Mouse (Mus musculus): ENCODE measurements around the gene Gm20696.

Gene Gm20696

GRCm38 (mm10) chr6:99446801-99447415 lies 219.7 kb downstream of the Gm20696 start:
- DNase-seq (ENCODE audit: low read depth in 1 of 2, low spot score in 2 of 2) = no peak

DNA sequence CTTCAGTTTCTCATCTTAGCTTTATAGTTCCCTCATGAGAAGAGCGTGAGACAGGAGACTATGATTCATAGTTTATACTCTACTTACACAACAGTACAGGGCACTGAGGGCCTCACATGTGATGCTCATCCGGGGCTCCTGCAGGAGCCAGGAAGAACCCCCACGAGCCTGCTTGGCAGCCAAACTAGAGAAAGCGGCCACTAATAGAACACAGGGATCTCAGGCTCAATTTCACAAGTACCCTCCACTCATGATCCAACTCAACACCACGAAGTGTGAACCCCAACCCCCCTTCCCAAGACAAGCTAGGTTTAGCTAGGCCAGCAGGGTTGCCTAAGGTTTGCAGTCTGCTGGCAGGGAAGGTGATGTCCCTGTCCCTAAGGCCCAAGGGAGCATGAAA lies 223.1 kb downstream of the Gm20696 start:
- peak in 1 of 2 experiments; percentile 15 for DNase-seq (ENCODE audit: low read depth in 1 of 2, low spot score in 2 of 2)

GRCm38 (mm10) chr6:99441100-99441499 lies 225.5 kb downstream of the Gm20696 start:
- no peak for DNase-seq (ENCODE audit: low read depth in 1 of 2, low spot score in 2 of 2)

DNA sequence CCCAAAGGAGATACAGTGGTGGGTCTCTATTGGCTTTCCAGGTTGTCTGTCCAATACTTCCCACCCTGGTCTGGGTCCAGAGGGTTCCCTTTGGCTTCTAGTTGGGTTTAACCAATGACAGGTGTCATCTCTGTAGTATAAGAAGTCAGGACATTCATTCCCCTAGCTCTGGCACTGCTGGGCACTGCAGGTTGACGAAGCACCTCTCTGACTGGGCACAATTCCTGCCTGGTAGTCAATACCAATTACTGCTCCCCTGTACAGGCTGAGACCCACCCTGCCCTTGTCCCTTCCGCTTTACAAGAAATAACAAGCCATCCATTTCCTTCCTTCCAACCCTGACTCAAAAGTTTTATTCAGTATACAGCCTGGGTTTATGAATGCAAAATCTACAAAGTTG lies 226.0 kb downstream of the Gm20696 start:
- no peak for DNase-seq (ENCODE audit: low read depth in 1 of 2, low spot score in 2 of 2)

- DNase-seq (ENCODE audit: low read depth in 1 of 2, low spot score in 2 of 2) = peak; percentile 38 to 45
Measured at GRCm38 (mm10) chr6:99439878-99440361, 226.7 kb downstream of the Gm20696 start.

DNA sequence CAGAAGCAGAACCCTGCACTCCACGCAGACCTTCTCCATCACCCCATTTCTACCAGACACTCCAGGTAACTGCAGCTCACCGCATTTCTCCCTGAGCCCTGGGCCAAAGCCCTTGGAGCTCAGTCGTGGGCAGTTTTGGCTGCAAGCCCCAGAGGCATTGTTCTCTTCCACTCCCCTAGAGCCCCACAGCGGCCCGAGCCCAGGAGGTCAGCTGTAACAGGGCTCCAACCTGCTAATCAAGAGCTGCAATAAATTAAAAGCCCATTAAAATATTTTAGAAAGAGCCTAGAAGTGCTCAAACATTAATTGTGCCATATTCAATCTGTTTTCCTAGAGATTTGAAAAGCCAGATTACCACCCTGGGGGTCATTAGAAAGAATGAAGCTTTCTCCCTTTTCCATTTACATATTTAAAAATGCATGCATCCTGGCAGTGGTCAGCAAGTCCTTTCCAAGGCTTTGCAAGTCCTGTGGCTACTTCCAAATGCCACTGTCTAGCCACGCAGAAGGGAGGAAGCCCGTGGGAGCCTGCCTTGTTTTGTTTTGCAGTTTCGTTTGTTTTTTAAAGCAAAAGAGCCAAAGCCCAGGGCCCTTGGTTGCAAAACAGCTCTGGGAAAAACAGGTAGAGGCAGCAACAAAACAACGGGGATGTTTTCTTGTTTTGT lies 227.3 kb downstream of the Gm20696 start:
- no peak for DNase-seq (ENCODE audit: low read depth in 1 of 2, low spot score in 2 of 2)

GRCm38 (mm10) chr6:99436371-99436770 lies 230.2 kb downstream of the Gm20696 start:
- peak; percentile 62 to 66 for DNase-seq (ENCODE audit: low read depth in 1 of 2, low spot score in 2 of 2)

DNA sequence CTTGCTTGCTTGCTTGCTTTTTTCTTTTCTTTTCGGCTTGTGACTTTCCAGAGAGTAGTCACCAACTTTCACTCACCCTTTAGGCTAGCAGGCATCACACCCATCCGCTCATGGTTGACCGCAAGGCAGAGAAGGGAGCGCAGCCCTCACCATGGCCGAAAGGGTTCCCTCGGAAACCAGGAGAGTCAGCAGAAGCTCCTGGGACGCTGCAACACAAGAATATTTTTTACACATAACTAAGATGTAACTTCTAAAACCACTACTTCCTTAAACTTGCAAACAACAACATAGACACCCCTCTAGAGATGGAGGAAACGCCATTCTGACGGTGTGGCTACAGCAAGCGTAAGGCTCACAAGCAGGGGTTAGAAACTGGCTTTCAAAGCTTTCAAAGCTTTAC lies 231.5 kb downstream of the Gm20696 start:
- peak; percentile 73 to 79 for DNase-seq (ENCODE audit: low read depth in 1 of 2, low spot score in 2 of 2)

GRCm38 (mm10) chr6:99433006-99433405 lies 233.6 kb downstream of the Gm20696 start:
- DNase-seq (ENCODE audit: low read depth in 1 of 2, low spot score in 2 of 2) = no peak

DNA sequence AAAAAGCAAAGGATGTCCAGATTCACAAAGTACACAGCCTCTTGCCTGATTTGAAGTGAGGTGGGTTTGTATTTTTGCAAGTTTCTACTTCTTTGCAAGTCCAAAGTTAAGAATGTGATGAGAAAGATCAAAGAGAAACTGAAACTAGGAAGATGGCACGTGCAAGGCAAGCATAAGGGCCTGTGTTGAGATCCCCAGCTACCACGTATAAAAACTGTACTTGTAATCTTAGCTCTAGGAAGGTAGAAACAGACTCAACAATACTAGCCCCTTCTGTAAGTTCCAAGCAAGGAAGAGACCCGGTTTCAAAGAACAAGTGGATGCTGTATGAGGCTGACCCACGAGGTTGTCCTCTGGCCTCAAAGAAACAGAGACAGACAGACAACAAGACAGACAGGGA lies 234.7 kb downstream of the Gm20696 start:
- DNase-seq (ENCODE audit: low read depth in 1 of 2, low spot score in 2 of 2) = no peak

DNA sequence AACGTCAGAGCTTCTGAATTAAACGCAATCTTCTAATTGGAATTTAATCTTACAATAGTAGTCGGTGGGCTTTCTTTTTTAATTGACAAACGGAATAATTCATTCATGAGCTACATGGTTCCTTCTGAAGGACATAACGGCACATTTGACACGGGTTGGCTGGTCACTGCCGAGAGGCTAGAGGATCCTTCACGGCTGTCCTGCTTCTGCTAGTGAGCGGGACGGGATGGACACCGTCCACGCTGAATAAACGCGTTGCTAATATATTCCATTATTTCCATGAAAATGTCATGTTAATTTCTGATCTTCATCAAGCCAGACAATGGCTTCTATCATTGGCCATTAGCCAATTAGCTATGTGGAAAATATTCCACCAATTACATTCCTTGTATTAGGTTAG lies 236.0 kb downstream of the Gm20696 start:
- DNase-seq (ENCODE audit: low read depth in 1 of 2, low spot score in 2 of 2) = no peak

DNA sequence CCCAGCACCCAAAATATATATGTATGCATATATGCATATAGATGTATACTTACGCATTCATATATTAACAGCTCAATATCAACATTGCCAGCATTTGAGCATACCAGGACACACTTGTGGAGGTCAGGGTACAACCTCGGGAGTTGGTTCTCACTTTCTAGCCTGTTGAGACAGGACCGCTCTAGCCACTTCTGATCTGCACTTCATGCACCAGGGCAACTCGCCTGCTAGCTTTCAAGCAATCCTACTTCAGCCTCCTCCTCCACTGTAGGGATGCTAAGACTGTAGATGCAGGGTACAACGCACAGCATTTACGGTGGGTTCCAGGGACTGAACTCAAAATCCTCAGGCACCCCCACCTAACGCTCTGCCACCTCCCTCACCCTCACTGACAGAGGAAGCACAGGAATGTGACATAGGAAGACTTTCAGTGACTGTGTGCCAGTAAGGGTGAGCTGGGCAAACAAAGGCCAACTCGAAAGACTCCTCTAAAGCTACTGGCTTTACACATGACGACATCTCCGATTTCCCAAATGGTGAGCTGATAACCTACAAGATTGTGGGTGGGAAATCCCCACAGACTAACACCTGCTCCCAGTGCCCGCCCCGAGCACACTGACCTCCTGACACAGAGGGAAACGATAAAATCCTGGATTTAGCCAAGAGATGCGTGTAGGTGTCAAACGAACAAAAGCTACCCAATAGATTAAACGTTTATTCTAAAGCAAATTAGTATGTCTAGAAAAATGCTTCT lies 237.0 kb downstream of the Gm20696 start:
- DNase-seq (ENCODE audit: low read depth in 1 of 2, low spot score in 2 of 2) = no peak

GRCm38 (mm10) chr6:99428961-99429360 lies 237.6 kb downstream of the Gm20696 start:
- DNase-seq (ENCODE audit: low read depth in 1 of 2, low spot score in 2 of 2) = no peak

DNA sequence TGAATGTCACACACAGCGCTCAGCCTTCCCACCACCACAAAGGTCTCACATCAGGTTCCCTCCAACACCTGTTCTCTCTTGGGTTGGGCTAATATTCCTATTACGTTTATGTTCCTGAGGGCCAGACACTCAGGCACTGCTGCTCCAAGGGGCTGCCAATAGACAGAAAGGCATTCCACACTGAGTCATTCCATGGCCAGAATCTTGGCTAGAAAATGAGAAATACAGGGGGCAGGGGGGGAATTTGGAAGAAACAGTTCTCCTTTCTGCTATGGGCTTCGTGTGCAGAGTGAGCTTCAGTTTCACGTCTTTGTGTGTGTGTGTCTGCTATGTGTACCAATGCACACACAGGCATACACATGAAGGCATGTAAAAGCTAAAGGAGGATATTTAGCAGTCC lies 239.3 kb downstream of the Gm20696 start:
- DNase-seq (ENCODE audit: low read depth in 1 of 2, low spot score in 2 of 2) = no peak

DNA sequence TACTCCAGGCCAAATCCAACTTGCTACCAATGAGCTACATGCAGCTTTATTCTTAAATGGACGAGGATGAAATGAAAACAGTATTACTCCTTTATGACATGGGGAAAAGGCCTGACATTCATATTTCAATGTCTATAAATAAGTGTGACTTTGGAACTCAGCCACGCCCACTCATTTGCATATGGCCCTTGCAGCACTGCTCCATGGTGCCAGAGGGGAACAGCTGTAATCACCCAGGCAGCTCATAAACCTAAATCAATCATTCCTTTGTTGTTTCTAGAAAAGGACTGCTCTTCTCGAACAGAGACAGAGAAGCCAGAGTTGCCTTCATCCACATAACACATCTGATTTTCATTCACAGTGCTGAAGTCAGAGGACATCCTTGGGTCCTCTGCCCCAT lies 241.6 kb downstream of the Gm20696 start:
- DNase-seq (ENCODE audit: low read depth in 1 of 2, low spot score in 2 of 2) = no peak

GRCm38 (mm10) chr6:99420666-99421065 lies 245.9 kb downstream of the Gm20696 start:
- no peak for DNase-seq (ENCODE audit: low read depth in 1 of 2, low spot score in 2 of 2)

GRCm38 (mm10) chr6:99412598-99412997 lies 254.0 kb downstream of the Gm20696 start:
- DNase-seq (ENCODE audit: low read depth in 1 of 2, low spot score in 2 of 2) = no peak

DNA sequence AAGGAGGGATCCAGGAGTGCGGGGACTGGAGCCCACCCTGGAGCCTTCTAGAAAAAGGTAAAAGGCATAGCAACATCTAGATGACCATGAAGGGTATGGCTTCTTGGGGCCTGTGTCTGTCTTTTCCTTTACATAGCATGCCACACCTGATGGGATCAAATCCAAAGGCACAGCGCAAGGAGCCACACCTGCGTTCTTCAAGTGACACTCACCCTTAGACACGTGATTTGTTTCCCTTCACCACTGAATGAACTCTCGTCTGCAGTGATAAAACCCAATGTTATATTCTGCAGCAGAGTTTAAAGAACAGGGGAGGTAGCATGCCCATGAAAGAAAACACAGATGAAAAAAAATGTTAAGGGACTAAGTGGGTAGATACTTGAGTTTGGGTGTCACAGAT lies 257.0 kb downstream of the Gm20696 start:
- no peak for DNase-seq (ENCODE audit: low read depth in 1 of 2, low spot score in 2 of 2)

GRCm38 (mm10) chr6:99408880-99409279 lies 257.7 kb downstream of the Gm20696 start:
- DNase-seq (ENCODE audit: low read depth in 1 of 2, low spot score in 2 of 2) = no peak

- DNase-seq (ENCODE audit: low read depth in 1 of 2, low spot score in 2 of 2) = no peak
Measured at GRCm38 (mm10) chr6:99403755-99404390, 262.7 kb downstream of the Gm20696 start.

GRCm38 (mm10) chr6:99402941-99403340 lies 263.7 kb downstream of the Gm20696 start:
- no peak for DNase-seq (ENCODE audit: low read depth in 1 of 2, low spot score in 2 of 2)

GRCm38 (mm10) chr6:99402370-99402769 lies 264.2 kb downstream of the Gm20696 start:
- no peak for DNase-seq (ENCODE audit: low read depth in 1 of 2, low spot score in 2 of 2)
